Mouse (Mus musculus) gastrocnemius, adult 2 months (tissue): ENCODE measurements around the gene Coa5. TPM values are rescaled to one million over a fixed set of nuclear protein-coding genes. Genes with fewer than 3 reads are reported as not detected.

Source experiments
- DNase-seq: peaks from one replicate; pipeline ENCODE4 v3.0.0; 2022
- H3K27ac ChIP-seq: fragments of 200-600 bp; 2 replicates; pipeline ENCODE4 v1.8.1; 2022; ENCODE audit warnings: mild to moderate bottlenecking
- H3K4me3 ChIP-seq: fragments of 200-600 bp; 2 replicates; pipeline ENCODE4 v1.8.1; 2022; ENCODE audit warnings: mild to moderate bottlenecking, moderate library complexity
- CTCF ChIP-seq: fragments of 200-600 bp; IDR thresholded peaks from 2 replicates; pipeline ENCODE4 v1.8.1; 2022; ENCODE audit warnings: antibody characterized with exemption, mild to moderate bottlenecking, moderate library complexity
- intact Hi-C: fragments of 180-260 bp; cut with DNase I; formaldehyde crosslinking; loops from one replicate; pipeline ENCODE4 v1.15.1; 2025
- total RNA-seq, 2 experiments: library from RNA; stranded (reverse); gene quantifications; 2 replicates each; pipeline ENCODE4 v1.2.3; 2021

The Coa5 gene
- total RNA-seq, 2 experiments from 2014 or later, result 81.0 to 88.5 TPM

- no peak for TF ChIP-seq CTCF
These were observed 50.4 kb downstream of the Coa5 start for GRCm38 (mm10) chr1:37379536-37379935.

GRCm38 (mm10) chr1:37378095-37378494 is 51.8 kb downstream of the Coa5 start:
- no peak for TF ChIP-seq CTCF
- Histone ChIP-seq H3K4me3 (no peak overlapping the region), H3K27ac (no peak overlapping the region)
- intact Hi-C loops, result no loop called here
- DNase-seq, result no peak

More at GRCm38 (mm10) chr1:37379536-37379935, 50.4 kb downstream of the Coa5 start:
- intact Hi-C loops, result no loop called here
- DNase-seq, result no peak
- Histone ChIP-seq H3K27ac (no peak overlapping the region), H3K4me3 (no peak overlapping the region)

GRCm38 (mm10) chr1:37376751-37377150 is 53.2 kb downstream of the Coa5 start:
- no peak overlapping the region for H3K4me3 ChIP-seq
- intact Hi-C loops, result no loop called here
- DNase-seq, result no peak
- TF ChIP-seq CTCF, result no peak
- no peak overlapping the region for H3K27ac ChIP-seq

- intact Hi-C loops, result no loop called here
- TF ChIP-seq CTCF, result no peak
- no peak overlapping the region for H3K27ac ChIP-seq
- H3K4me3 ChIP-seq, result no peak overlapping the region
- DNase-seq, result no peak
These were observed 53.7 kb downstream of the Coa5 start for GRCm38 (mm10) chr1:37376177-37376576.

- H3K27ac ChIP-seq, result no peak overlapping the region
- no peak for DNase-seq
- no peak overlapping the region for H3K4me3 ChIP-seq
- intact Hi-C loops, result no loop called here
- TF ChIP-seq CTCF, result no peak
These were observed 61.0 kb downstream of the Coa5 start for GRCm38 (mm10) chr1:37368768-37369385.

GRCm38 (mm10) chr1:37368125-37368524 is 61.8 kb downstream of the Coa5 start:
- Histone ChIP-seq H3K4me3 (no peak overlapping the region), H3K27ac (no peak overlapping the region)
- DNase-seq, result no peak
- intact Hi-C loops, result no loop called here
- TF ChIP-seq CTCF, result no peak

Other genes starting within 250 kb of the Coa5 start
- gene Cnga3, start 215.7 kb downstream of the Coa5 start, total RNA-seq, result under 1 TPM; 0.26 to 0.45 TPM
- gene Inpp4a, start 130.2 kb downstream of the Coa5 start, total RNA-seq, result 10 to 100 TPM; 18.0 to 19.5 TPM
- gene Unc50, start within 50 bp of the Coa5 start, total RNA-seq, result 10 to 100 TPM; 14.2 to 16.6 TPM
- 1 to 10 TPM; 2.8 to 8.4 TPM for gene Mgat4a, start 110.9 kb upstream of the Coa5 start, total RNA-seq